Mouse (Mus musculus): ENCODE data around the gene Inppl1. TPM values are rescaled to one million over a fixed set of nuclear protein-coding genes. Genes with fewer than 3 reads are reported as not detected.

Gene Inppl1
- polyA plus RNA-seq, 1 experiment from 2014 or later, result 8.2 TPM

- H3K9ac ChIP-seq (ENCODE audit: low read length), result no peak overlapping the region
- H3K4me1 ChIP-seq (ENCODE audit: control insufficient read depth, insufficient read depth, low read length), result no peaks in the 10 kb centered on the region
- H3K27me3 ChIP-seq (replicated peaks; ENCODE audit: control insufficient read depth, insufficient read depth, low read length), result no peaks in the 10 kb centered on the region
- H3K36me3 ChIP-seq (ENCODE audit: control insufficient read depth, insufficient read depth, low read length), result no peaks in the 10 kb centered on the region
- DNase-seq (ENCODE audit: low spot score), result no peak
- 86% methylated on average over 2 of the region's 2 CpGs for WGBS
- no peak overlapping the region for H3K4me2 ChIP-seq (ENCODE audit: low read length)
- ATAC-seq, result no peak
- H3K27ac ChIP-seq (ENCODE audit: low read depth, low read length), result no peak overlapping the region
- no peak overlapping the region for H3K4me3 ChIP-seq (ENCODE audit: low read depth, low read length)
- no peaks in the 10 kb centered on the region for H3K9me3 ChIP-seq (replicated peaks; ENCODE audit: control insufficient read depth, low read length)
Measured at GRCm38 (mm10) chr7:101853816-101854215, 15.8 kb upstream of the Inppl1 start.

GRCm38 (mm10) chr7:101852846-101853245 lies 14.8 kb upstream of the Inppl1 start:
- 88% methylated on average over 6 of the region's 6 CpGs for WGBS
- H3K9me3 ChIP-seq (replicated peaks; ENCODE audit: control insufficient read depth, low read length), result no peaks in the 10 kb centered on the region
- no peak for DNase-seq (ENCODE audit: low spot score)
- H3K9ac ChIP-seq (ENCODE audit: low read length), result no peak overlapping the region
- no peaks in the 10 kb centered on the region for H3K36me3 ChIP-seq (ENCODE audit: control insufficient read depth, insufficient read depth, low read length)
- H3K4me1 ChIP-seq (ENCODE audit: control insufficient read depth, insufficient read depth, low read length), result no peaks in the 10 kb centered on the region
- no peak for ATAC-seq
- no peaks in the 10 kb centered on the region for H3K27me3 ChIP-seq (replicated peaks; ENCODE audit: control insufficient read depth, insufficient read depth, low read length)
- H3K27ac ChIP-seq (ENCODE audit: low read depth, low read length), result no peak overlapping the region
- H3K4me2 ChIP-seq (ENCODE audit: low read length), result no peak overlapping the region
- no peak overlapping the region for H3K4me3 ChIP-seq (ENCODE audit: low read depth, low read length)

- no peaks in the 10 kb centered on the region for H3K4me1 ChIP-seq (ENCODE audit: control insufficient read depth, insufficient read depth, low read length)
- no peak for ATAC-seq
- H3K9ac ChIP-seq (ENCODE audit: low read length), result no peak overlapping the region
- WGBS, result 84% methylated on average over 6 of the region's 6 CpGs
- no peak overlapping the region for H3K4me3 ChIP-seq (ENCODE audit: low read depth, low read length)
- no peaks in the 10 kb centered on the region for H3K27me3 ChIP-seq (replicated peaks; ENCODE audit: control insufficient read depth, insufficient read depth, low read length)
- no peak for DNase-seq (ENCODE audit: low spot score)
- no peaks in the 10 kb centered on the region for H3K9me3 ChIP-seq (replicated peaks; ENCODE audit: control insufficient read depth, low read length)
- no peaks in the 10 kb centered on the region for H3K36me3 ChIP-seq (ENCODE audit: control insufficient read depth, insufficient read depth, low read length)
- H3K27ac ChIP-seq (ENCODE audit: low read depth, low read length), result no peak overlapping the region
- no peak overlapping the region for H3K4me2 ChIP-seq (ENCODE audit: low read length)
Measured at GRCm38 (mm10) chr7:101851689-101852088, 13.7 kb upstream of the Inppl1 start.

- H3K27me3 ChIP-seq (replicated peaks; ENCODE audit: control insufficient read depth, insufficient read depth, low read length), result no peaks in the 10 kb centered on the region
- no peaks in the 10 kb centered on the region for H3K9me3 ChIP-seq (replicated peaks; ENCODE audit: control insufficient read depth, low read length)
- ATAC-seq (no peak), DNase-seq (ENCODE audit: low spot score) (no peak)
- H3K9ac ChIP-seq (ENCODE audit: low read length), result no peak overlapping the region
- H3K27ac ChIP-seq (ENCODE audit: low read depth, low read length), result no peak overlapping the region
- no peak overlapping the region for H3K4me2 ChIP-seq (ENCODE audit: low read length)
- H3K4me3 ChIP-seq (ENCODE audit: low read depth, low read length), result no peak overlapping the region
- H3K36me3 ChIP-seq (ENCODE audit: control insufficient read depth, insufficient read depth, low read length), result no peaks in the 10 kb centered on the region
- WGBS, result 100% methylated on average over 1 of the region's 1 CpGs
- H3K4me1 ChIP-seq (ENCODE audit: control insufficient read depth, insufficient read depth, low read length), result no peaks in the 10 kb centered on the region
Measured at GRCm38 (mm10) chr7:101847934-101848333, 9.9 kb upstream of the Inppl1 start.

GRCm38 (mm10) chr7:101844186-101844585 lies 6.2 kb upstream of the Inppl1 start:
- H3K4me1 ChIP-seq (ENCODE audit: control insufficient read depth, insufficient read depth, low read length), result no peaks in the 10 kb centered on the region
- no peaks in the 10 kb centered on the region for H3K9me3 ChIP-seq (replicated peaks; ENCODE audit: control insufficient read depth, low read length)
- no peak overlapping the region for H3K4me2 ChIP-seq (ENCODE audit: low read length)
- 84% methylated on average over 6 of the region's 6 CpGs for WGBS
- ATAC-seq (no peak), DNase-seq (ENCODE audit: low spot score) (no peak)
- no peak overlapping the region for H3K9ac ChIP-seq (ENCODE audit: low read length)
- H3K27me3 ChIP-seq (replicated peaks; ENCODE audit: control insufficient read depth, insufficient read depth, low read length), result no peaks in the 10 kb centered on the region
- no peak overlapping the region for H3K4me3 ChIP-seq (ENCODE audit: low read depth, low read length)
- H3K27ac ChIP-seq (ENCODE audit: low read depth, low read length), result no peak overlapping the region
- no peaks in the 10 kb centered on the region for H3K36me3 ChIP-seq (ENCODE audit: control insufficient read depth, insufficient read depth, low read length)

- peak overlapping the region; percentile 68 for H3K4me3 ChIP-seq (ENCODE audit: low read depth, low read length)
- no peaks in the 10 kb centered on the region for H3K9me3 ChIP-seq (replicated peaks; ENCODE audit: control insufficient read depth, low read length)
- H3K9ac ChIP-seq (ENCODE audit: low read length), result peak overlapping the region; percentile 87
- H3K4me2 ChIP-seq (ENCODE audit: low read length), result peak overlapping the region; percentile 92
- peak overlapping the region; percentile 88 for H3K27ac ChIP-seq (ENCODE audit: low read depth, low read length)
- ATAC-seq (peak; percentile 4; the same call in 1 of the 2 replicates), DNase-seq (ENCODE audit: low spot score) (no peak)
- H3K4me1 ChIP-seq (ENCODE audit: control insufficient read depth, insufficient read depth, low read length), result peaks cover 16% of the 10 kb centered on the region
- 0% methylated on average over 20 of the region's 20 CpGs for WGBS
- peaks cover 14% of the 10 kb centered on the region for H3K36me3 ChIP-seq (ENCODE audit: control insufficient read depth, insufficient read depth, low read length)
- no peaks in the 10 kb centered on the region for H3K27me3 ChIP-seq (replicated peaks; ENCODE audit: control insufficient read depth, insufficient read depth, low read length)
Measured at GRCm38 (mm10) chr7:101837154-101837605, 849 bp downstream of the Inppl1 start.

- peak overlapping the region; percentile 68 for H3K4me3 ChIP-seq (ENCODE audit: low read depth, low read length)
- DNase-seq (ENCODE audit: low spot score) (peak; percentile 77), ATAC-seq (peak; percentile 55)
- peak overlapping the region; percentile 92 for H3K4me2 ChIP-seq (ENCODE audit: low read length)
- peaks cover 20% of the 10 kb centered on the region for H3K36me3 ChIP-seq (ENCODE audit: control insufficient read depth, insufficient read depth, low read length)
- 0% methylated on average over 52 of the region's 63 CpGs for WGBS
- peaks cover 16% of the 10 kb centered on the region for H3K4me1 ChIP-seq (ENCODE audit: control insufficient read depth, insufficient read depth, low read length)
- H3K27me3 ChIP-seq (replicated peaks; ENCODE audit: control insufficient read depth, insufficient read depth, low read length), result no peaks in the 10 kb centered on the region
- H3K9me3 ChIP-seq (replicated peaks; ENCODE audit: control insufficient read depth, low read length), result no peaks in the 10 kb centered on the region
- peak overlapping the region; percentile 87 for H3K9ac ChIP-seq (ENCODE audit: low read length)
- H3K27ac ChIP-seq (ENCODE audit: low read depth, low read length), result peak overlapping the region; percentile 88
Measured at GRCm38 (mm10) chr7:101836271-101837153, 1.5 kb downstream of the Inppl1 start.

- H3K4me1 ChIP-seq (ENCODE audit: control insufficient read depth, insufficient read depth, low read length), result peaks cover 16% of the 10 kb centered on the region
- H3K9ac ChIP-seq (ENCODE audit: low read length), result no peak overlapping the region; the same call in 1 of the 2 replicates
- 41% methylated on average over 5 of the region's 5 CpGs for WGBS
- H3K4me2 ChIP-seq (ENCODE audit: low read length), result peak overlapping the region; percentile 92
- DNase-seq (ENCODE audit: low spot score), result no peak
- H3K9me3 ChIP-seq (replicated peaks; ENCODE audit: control insufficient read depth, low read length), result no peaks in the 10 kb centered on the region
- peaks cover 29% of the 10 kb centered on the region for H3K36me3 ChIP-seq (ENCODE audit: control insufficient read depth, insufficient read depth, low read length)
- no peaks in the 10 kb centered on the region for H3K27me3 ChIP-seq (replicated peaks; ENCODE audit: control insufficient read depth, insufficient read depth, low read length)
- ATAC-seq, result no peak
- H3K27ac ChIP-seq (ENCODE audit: low read depth, low read length), result no peak overlapping the region
- peak overlapping the region; percentile 68 for H3K4me3 ChIP-seq (ENCODE audit: low read depth, low read length)
Measured at GRCm38 (mm10) chr7:101835457-101836109, 2.4 kb downstream of the Inppl1 start.

- ATAC-seq, result no peak
- Histone ChIP-seq H3K4me3 (ENCODE audit: low read depth, low read length) (no peak overlapping the region), H3K4me2 (ENCODE audit: low read length) (peak overlapping the region; percentile 92), H3K4me1 (ENCODE audit: control insufficient read depth, insufficient read depth, low read length) (peaks cover 16% of the 10 kb centered on the region), H3K27me3 (replicated peaks; ENCODE audit: control insufficient read depth, insufficient read depth, low read length) (no peaks in the 10 kb centered on the region), H3K27ac (ENCODE audit: low read depth, low read length) (peak overlapping the region; percentile 61; the same call in 1 of the 2 replicates), H3K9ac (ENCODE audit: low read length) (no peak overlapping the region), H3K9me3 (replicated peaks; ENCODE audit: control insufficient read depth, low read length) (no peaks in the 10 kb centered on the region), H3K36me3 (ENCODE audit: control insufficient read depth, insufficient read depth, low read length) (peaks cover 36% of the 10 kb centered on the region)
- WGBS, result 52% methylated on average over 3 of the region's 3 CpGs
- DNase-seq (ENCODE audit: low spot score), result peak; percentile 11
Measured at GRCm38 (mm10) chr7:101834903-101835302, 3.1 kb downstream of the Inppl1 start.

Data from forebrain, embryonic 14.5 days (tissue).